Mouse (Mus musculus) thymus, adult 2 months (tissue): Measurements from ENCODE around the gene Slit2.

ENCODE experiments used
- CTCF ChIP-seq: fragments of 200-500 bp; IDR thresholded peaks from 2 replicates; pipeline ENCODE4 v1.5.1; 2012; ENCODE audit warnings: mild to moderate bottlenecking, control low read depth, low read length, moderate library complexity, borderline replicate concordance; ENCODE audit not compliant: control insufficient read depth, poor library complexity, insufficient read depth; ENCODE audit errors: extremely low read depth
- POLR2A ChIP-seq: fragments of 200-500 bp; IDR thresholded peaks from 2 replicates; pipeline ENCODE4 v1.6.1; 2012; ENCODE audit warnings: mild to moderate bottlenecking, low read length, control low read depth, moderate library complexity; ENCODE audit not compliant: control insufficient read depth, poor library complexity, insufficient read depth; ENCODE audit errors: extremely low read depth

- TF ChIP-seq POLR2A (no peak), CTCF (no peak)
Observed at GRCm38 (mm10) chr5:48058612-48059011, 75.7 kb downstream of the Slit2 start.
